Mouse (Mus musculus) ovary, postnatal 10 days (tissue): ENCODE data around the gene Cd44.

Experiments
- DNase-seq: peaks from one replicate; pipeline ENCODE4 v3.0.0; 2022; ENCODE audit warnings: low spot score

Gene Cd44

GRCm38 (mm10) chr2:102913833-102914545, 12.5 kb upstream of the Cd44 start:
- no peak for DNase-seq

GRCm38 (mm10) chr2:102912951-102913350, 11.5 kb upstream of the Cd44 start:
- DNase-seq = no peak

DNA sequence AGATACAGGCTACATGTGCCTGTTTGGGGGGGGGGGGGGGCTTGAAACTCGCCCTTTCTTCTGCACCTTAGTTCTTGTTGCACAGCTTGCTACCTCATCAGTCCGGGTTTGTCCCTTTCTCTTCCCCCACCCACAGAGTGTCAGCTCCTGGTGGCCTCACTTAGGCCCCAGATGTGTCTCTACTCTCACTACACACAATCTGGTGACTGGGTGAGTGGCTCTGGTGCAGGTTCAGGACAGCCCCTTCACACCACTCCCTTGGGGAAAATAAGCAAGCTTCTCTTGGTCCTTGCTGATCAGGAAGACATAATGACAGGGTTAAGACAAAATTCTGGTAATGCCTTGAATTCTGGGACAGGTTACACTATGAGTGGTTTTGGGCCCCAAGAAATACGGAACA, 11.0 kb upstream of the Cd44 start:
- no peak for DNase-seq

DNA sequence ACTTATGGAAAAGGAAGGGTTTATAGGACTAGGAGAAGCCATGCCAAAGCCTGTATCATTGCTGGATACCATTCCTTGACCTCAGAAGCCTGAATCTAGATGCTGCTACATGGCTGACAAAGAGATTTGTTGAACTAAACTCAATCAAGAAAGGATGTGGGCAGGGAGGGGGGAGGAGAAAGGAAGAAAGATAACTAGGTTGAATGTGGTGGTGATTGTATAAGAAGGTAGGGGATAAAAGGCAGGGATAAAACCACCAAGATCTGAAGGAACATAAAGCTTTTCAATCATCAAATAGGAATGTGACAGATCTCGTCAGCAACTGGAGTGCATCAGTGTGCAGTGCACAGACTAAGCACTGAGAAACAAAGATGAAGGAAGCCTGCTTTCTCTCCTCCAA, 7.9 kb upstream of the Cd44 start:
- no peak for DNase-seq

- no peak for DNase-seq
Measured at GRCm38 (mm10) chr2:102905604-102906003, 4.1 kb upstream of the Cd44 start.

- DNase-seq = no peak
Measured at GRCm38 (mm10) chr2:102901828-102902223, 361 bp upstream of the Cd44 start.

GRCm38 (mm10) chr2:102900230-102900721, 1.2 kb downstream of the Cd44 start:
- DNase-seq = no peak

GRCm38 (mm10) chr2:102899238-102899637, 2.2 kb downstream of the Cd44 start:
- DNase-seq = no peak

DNA sequence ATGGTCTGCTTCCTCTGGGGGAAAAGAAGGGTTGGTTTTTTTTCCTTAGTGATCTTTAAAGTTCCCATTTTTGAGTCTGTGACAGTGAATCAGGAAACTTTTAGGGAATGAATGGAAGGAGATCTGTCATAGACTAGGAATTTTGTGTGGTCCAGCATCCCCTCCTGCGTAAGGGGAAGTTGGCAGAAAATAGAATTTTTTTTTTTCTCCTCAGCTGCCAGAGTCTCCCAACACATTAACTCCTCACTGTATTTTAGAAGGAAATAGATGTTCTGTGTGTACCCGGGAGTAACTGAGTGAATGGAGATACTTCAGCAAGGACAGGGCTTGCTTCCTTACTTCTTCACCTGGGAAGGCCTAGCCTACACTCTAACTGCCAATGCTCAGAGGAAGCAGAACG, 2.9 kb downstream of the Cd44 start:
- DNase-seq = no peak

GRCm38 (mm10) chr2:102896154-102896553, 5.3 kb downstream of the Cd44 start:
- DNase-seq = no peak

- DNase-seq = no peak
Measured at GRCm38 (mm10) chr2:102895197-102895596, 6.3 kb downstream of the Cd44 start.

- no peak for DNase-seq
Measured at GRCm38 (mm10) chr2:102894785-102895184, 6.7 kb downstream of the Cd44 start.

GRCm38 (mm10) chr2:102888688-102889225, 12.7 kb downstream of the Cd44 start:
- no peak for DNase-seq

DNA sequence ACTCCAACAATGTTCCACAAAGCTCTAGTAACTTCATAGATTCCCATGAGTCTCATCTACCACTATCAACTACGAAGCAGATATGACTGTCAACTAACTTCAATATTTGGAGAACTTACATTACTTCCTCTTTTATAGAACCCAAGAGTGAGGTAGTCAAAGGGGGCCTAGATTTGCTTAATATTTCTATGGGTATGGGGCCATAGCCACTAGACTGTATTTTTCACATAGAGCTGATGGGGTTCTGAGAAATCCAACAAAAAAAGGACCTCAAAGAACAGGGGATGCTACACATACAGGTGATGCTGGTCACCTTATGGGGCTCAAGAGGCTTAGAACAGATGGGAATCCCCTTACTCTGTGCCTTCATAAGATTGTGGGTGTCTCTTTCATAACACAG, 14.3 kb downstream of the Cd44 start:
- no peak for DNase-seq

DNA sequence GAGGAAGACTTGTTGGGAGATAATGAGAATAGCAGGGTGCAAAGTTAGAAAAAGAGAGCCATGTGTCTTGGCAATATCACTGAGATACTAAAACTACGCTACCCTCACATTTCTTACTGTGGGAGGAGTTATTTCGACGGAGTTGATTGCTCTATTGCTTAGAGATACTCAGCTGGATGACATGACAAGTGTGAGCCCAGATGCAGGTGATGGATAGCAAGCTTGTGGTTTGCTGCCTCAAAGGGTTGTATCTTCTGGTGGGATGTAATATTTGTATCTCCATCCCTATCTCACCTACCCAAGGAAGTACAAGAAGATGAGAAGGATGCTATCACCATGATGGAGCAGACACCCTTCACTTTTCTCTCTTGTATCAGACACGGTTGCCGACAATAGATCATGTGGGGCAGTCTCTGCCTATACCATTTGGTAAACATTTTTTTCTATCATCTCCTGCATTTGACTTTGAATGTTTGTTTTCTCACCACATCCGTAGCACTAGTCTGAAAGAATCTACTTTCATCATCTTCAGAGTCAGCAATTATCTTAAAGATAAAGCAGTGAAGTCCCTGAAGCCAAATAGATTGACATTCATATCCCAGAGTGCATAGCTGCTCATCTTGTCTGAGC, 15.0 kb downstream of the Cd44 start:
- no peak for DNase-seq

DNA sequence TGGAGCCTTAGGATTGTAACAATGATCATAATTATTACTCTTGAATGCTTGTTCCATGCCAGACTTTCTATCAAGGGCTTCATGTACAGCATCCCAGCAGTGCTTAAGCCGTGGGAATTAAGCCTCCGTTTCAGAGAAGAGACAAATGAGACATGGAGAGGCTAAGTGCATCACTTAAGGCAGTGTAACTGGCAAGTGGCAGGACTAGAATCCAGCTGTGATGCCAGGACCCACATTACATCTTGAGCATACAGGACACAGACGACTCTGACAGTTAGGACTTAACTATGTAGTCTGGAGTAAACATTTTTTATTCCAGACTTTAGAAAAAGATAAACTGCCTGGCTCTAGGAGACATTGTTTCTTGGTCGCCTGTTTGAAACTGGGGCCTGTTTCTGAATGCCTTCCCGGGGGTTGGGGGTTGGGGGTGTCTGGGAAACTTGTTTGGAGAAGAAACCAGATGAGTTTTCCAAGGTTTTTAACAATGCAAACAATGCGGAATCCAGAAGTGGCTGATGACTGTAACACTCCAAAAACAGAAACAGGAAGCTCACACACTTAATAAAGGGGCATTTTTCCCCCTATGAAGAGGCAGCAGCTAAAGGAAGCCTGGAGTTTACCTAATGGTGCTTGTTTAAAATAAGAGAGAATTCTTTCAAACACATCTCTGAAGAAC, 18.7 kb downstream of the Cd44 start:
- no peak for DNase-seq

DNA sequence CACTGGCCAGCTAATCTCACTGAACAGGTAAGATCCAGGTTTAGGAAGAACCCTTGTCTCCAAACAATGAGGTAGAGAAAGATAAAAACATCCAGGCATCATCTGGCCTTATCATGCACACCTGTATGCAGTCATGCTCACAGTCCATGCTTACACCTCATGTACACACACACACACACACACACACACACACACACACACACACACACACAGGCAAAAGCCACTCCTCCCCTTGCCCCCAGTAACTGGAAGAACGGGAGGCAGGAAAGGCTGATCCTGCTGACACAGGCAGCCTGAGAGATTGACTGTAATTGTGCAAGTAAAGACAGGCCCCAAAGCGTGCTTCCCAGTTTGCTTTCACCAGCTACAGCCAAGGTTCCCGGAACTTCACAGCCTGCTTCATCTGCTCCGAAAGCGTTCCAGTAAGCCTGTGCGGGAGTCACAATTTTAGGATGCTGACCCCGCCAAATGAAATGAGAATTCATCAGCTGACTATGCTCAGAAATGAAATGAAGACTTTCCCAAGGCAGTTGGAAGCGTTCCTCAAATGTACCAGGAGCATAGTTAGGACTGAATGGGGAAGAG, 19.4 kb downstream of the Cd44 start:
- DNase-seq = no peak

DNA sequence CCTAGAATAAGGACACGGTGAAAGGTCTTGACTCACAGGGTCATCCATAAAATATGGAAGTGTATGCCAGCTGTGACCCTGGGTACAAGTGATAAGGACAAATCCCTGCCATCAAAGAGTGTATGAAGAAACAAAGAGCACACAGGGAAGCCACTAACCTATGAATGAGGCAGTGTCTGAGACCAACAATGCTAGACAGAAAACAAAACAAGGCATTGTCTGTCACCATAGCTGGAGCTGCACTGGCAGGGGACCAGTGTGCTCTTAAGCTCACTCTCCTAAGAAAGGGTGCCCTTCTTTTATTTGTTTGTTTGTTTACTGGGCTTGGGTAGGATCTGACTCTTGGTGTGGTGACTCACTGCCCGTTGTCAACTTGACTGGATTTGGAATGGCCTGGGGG, 23.0 kb downstream of the Cd44 start:
- DNase-seq = no peak

- DNase-seq = no peak
Measured at GRCm38 (mm10) chr2:102877463-102877862, 24.0 kb downstream of the Cd44 start.

- no peak for DNase-seq
Measured at GRCm38 (mm10) chr2:102876141-102876540, 25.3 kb downstream of the Cd44 start.

DNA sequence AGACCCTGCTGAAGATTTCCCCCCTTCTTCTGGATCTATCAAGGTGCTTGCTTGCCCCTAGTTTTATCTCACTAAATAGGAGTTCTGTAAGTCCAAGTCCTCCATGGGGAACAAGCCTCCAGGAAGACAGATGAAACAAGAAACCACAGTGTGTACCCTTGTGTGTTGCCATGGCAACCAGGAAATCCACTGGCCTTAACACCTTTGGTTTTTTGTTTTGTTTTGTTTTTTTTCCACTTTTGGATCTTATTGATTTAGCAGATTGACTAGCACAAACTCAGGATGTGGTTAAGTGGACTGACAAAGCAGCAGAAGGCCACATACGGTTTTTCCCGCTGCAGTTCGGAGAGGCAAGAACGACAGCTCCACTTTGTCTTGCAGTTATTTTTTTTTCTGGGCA, 27.6 kb downstream of the Cd44 start:
- DNase-seq = no peak

DNA sequence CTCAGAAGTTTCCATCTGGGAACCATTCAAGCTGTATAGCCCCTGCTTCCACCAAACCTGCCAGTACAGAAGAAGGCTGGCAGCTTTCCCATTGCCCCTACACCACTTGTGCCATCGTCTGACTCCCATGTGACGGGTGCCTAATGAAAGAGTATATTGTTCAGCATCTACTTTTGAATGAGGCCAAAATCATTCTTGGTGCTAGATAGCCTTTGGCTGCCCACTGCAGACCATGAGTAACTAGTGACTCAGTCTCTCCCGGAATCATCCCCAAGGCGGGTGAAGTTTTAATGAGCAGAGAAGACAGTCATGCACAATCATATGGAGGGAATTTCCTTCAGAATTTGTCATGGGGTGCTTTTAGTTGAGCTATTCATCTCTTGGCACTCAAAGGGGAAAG, 28.3 kb downstream of the Cd44 start:
- no peak for DNase-seq

DNA sequence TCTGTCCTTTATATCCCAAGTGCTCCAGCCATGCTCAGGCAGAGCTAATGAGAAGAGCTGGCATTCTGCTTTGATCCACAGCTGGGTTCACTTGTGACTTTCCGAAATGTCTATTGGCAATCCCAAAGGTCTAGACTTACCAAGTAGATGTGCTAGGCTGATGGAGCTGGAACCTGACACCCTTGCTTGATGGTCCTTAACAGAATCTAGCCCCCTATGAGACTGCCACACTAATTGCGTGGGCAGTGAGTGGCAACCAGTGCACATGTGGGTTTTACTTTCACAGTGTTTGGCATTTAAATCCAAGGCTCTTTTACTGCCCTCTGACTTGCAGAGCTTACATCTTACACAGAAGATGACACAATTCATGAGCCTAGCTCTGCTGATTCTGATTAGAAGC, 29.0 kb downstream of the Cd44 start:
- no peak for DNase-seq
